Mouse (Mus musculus) testis, adult 2 months (tissue): ENCODE measurements at regions not wholly inside any gene's neighbourhood (a gene's known extent, or its start where the extent isn't known, plus 50 kb on each side); places are given as distances from the start of the nearest gene placed in this dataset.

Experiments used
- CTCF ChIP-seq: fragments of 200-500 bp; IDR thresholded peaks from 2 replicates; pipeline ENCODE4 v1.5.1; 2012; ENCODE audit warnings: low read depth, mild to moderate bottlenecking, inconsistent platforms, low read length, moderate library complexity; ENCODE audit not compliant: control insufficient read depth, insufficient read depth, insufficient replicate concordance
- POLR2A ChIP-seq: fragments of 200-500 bp; IDR thresholded peaks from 2 replicates; pipeline ENCODE4 v1.6.1; 2012; ENCODE audit warnings: low read depth, mild to moderate bottlenecking, inconsistent platforms, low read length, moderate library complexity; ENCODE audit not compliant: control insufficient read depth

DNA sequence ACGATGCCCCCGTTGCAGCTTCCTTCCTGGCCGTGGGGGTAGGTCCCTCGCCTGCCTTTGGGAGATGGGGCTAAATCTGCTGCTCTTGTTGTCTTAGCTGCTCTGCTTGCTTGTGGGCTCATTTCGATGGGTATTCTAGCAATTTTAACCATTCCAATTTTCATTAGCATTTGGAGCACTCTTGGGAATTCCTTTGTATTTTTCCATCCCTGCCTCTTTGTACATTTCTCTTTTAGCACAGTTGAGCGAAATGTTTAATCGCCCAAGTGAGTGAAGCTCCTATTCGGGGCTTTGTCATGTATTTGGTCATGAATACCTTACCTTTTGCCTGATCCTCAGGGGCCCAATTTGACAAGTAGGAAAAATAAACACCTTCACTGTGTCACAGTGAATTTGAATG, 95.9 kb downstream of the Anapc4 start:
- TF ChIP-seq CTCF (no peak), POLR2A (no peak)
